Mouse (Mus musculus) thymus, postnatal 0 days (tissue): ENCODE data around the gene Nop58. TPM values are rescaled to one million over a fixed set of nuclear protein-coding genes. Genes with fewer than 3 reads are reported as not detected.
"Not testable (repeated sequence)": the region's sequence is repeated elsewhere in the genome, so short reads cannot be mapped to it uniquely, and the experiment has no call there.

Experiments used
- DNase-seq: peaks from one replicate; pipeline ENCODE4 v3.0.0-alpha.2; 2015; ENCODE audit warnings: low spot score
- polyA plus RNA-seq: library from polyadenylated mRNA; unstranded; fragments of >200 nt; fragmentation: Nextera tagmentation; extraction: Ambion mirVana; gene quantifications from 2 replicates; pipeline ENCODE4 v1.2.1, GENCODE M21; 2015

The Nop58 gene
- 251 and 273 TPM in 2 replicates for polyA plus RNA-seq

DNA sequence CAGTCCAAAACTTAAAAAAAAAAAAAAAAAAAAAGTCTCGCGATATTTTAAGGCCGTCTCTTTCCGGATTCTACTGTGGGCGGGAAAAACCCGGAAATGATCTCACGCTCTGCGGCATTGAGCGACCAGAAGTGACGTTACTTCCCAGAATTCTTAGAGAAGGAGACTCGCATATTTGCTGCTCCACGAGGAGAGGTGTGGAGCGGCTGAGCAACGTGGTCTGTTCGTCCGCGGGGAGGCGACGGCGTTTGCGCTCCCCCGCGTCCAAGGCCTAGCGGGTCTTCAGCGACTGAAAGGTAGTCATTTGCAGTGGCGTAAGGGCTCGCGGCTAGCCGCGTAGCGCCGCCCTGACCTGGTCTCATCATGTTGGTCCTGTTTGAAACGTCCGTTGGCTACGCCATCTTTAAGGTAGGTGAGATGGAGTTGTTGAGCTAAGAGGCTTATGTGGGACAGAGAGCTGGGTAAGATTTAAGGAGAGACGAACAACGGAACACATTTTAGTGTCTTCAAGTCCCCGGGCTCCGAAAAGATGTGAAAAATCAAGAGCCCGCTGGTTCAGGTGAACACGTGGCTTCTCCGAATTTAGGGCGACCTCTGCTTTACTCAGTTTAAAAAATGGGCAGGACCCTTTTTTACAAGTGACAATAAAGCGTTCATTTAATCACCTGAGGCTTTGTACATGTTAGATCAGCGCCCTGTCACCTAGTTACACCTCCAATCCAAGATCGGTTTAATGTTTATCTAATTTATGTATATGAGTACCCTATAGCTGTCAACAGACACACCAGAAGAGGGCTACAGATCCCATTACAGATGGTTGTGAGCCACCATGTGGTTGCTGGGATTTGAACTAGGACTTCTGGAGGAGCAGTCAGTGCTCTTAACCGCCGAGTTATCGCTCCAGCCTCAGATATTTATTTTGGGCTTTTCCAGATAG, at the start of gene Nop58:
Gene Nop58, plus strand, starts transcription at position 153 of the 937 bp plus-strand sequence.
- peak; percentile 96 for DNase-seq

DNA sequence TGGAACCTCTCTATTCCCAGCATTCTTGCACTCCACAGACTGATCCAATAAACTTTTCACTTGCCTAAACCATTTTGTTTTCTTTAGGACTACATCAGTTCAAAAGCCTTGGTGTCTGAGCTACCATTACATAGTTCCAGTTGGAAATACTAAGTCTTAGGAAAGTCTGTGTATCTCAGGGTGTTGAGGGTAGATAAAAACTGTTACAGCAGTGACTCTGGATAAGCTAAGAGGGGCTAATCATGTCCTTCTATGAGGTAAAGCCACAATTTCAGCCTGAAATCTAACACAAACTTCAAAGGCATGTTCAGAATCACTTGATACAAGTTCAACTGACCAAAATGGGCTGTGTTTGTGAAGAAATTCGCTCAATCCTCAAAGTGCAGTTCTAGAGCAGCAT, 48.4 kb upstream of the Nop58 start:
- no peak for DNase-seq

DNA sequence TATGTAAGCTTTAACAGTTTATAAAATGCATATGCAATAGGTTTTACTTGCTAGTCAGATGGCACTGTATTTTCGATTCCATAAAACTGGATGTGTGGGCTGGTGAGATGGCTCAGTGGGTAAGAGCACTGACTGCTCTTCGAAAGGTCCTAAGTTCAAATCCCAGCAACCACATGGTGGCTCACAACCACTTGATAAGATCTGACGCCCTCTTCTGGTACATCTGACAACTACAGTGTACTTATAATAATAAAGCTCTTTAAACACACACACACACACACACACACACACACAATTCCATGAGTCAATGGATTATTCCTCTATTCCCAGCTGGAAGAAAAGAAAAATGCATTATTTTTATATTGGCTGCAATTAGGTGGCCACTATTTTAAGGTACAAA, 46.4 kb upstream of the Nop58 start:
- no peak for DNase-seq

DNA sequence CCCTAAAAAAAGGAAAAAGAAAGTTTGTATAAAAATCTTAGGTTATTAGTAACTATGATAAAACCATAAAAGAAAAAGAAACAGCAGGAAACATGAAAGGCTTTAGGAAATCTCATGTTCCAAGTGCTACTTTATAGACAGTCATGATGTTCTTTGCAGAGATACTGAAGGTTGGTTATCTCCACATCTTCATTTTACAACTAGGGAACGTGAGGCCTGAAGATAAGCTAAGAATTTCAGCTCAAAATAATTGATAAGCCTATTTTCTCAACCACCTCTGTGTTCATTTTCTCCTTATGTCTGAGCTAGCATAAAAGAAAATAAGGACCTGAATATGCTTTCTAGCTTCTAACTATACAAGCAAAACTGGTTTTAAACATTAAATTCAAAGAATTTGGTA, 42.3 kb upstream of the Nop58 start:
- DNase-seq: no peak

DNA sequence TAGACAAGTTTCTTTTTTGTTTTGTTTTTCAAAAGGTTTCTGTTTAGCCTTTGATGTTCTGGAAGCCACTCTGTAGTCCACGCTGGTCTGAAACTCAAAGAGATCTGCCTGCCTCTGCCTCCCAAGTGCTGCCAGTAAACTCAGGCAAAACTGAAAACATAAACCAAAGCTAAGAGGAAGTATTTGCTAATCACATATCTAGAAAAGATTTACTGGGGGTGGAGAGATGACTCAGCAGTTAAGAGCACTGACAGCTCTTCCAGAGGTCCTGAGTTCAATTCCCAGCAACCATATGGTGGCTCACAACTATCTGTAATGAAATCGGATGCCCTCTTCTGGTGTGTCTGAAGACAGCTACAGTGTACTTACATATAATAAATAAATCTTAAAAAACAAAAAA, 38.3 kb upstream of the Nop58 start:
- DNase-seq: not testable (repeated sequence)

DNA sequence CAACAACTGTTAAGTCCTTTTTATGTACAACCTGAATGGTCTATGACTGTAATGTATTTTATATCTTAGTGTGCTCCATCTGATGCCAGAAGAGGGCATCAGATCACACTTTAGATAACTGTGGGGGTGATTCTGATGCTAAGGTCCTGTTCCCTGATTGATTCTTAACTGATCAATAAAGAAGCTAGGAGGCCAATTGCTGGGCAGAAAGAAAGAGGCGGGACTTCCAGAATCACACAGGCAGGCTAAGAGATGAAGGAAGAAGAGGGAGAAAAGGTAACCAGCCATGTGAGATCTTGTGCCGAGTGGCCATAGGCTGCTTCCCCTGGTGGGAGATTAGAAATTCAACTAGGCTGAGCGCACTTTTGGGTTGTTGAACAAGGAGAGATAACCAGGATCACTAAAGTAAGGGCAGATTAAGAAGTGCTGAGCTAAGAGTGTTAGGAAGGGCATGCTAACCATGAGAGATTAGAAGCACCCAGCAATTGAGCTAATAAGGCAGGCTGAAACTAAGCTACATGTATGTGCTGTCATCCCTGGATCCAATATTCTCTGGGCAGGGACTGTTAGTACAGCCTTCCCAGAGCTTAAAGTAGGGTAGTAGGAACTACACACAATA, 33.5 kb upstream of the Nop58 start:
- no peak for DNase-seq

DNA sequence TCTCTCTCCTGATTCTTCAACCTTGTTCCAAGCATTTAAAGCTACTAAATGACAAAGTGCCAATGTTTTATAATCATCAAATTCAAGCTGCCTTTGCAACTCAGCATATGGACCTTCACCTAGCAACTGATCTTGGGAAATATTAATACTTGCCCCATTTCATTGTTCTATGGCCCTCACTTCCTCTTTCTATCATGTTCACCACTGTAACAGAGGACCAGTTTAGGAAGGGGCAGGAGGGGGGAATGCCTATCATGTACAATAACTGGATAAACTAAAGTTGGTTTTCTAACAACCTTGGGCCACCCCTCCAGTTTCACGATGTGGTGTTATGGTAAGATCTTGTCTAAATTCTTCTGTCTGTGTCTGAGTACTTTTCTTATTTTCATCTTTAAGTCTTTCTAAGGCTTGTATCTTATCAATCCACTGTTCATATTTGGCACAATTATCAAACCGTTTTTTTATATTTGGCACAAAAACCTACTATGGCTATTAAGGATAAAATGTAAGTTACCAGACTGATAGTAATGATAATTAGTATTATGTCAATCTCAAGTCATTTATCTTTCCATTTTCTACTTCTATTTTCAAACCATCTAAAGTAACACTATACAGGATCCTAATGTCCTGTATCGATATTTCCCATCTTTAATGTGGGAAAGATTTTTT, 31.4 kb upstream of the Nop58 start:
- DNase-seq: no peak

DNA sequence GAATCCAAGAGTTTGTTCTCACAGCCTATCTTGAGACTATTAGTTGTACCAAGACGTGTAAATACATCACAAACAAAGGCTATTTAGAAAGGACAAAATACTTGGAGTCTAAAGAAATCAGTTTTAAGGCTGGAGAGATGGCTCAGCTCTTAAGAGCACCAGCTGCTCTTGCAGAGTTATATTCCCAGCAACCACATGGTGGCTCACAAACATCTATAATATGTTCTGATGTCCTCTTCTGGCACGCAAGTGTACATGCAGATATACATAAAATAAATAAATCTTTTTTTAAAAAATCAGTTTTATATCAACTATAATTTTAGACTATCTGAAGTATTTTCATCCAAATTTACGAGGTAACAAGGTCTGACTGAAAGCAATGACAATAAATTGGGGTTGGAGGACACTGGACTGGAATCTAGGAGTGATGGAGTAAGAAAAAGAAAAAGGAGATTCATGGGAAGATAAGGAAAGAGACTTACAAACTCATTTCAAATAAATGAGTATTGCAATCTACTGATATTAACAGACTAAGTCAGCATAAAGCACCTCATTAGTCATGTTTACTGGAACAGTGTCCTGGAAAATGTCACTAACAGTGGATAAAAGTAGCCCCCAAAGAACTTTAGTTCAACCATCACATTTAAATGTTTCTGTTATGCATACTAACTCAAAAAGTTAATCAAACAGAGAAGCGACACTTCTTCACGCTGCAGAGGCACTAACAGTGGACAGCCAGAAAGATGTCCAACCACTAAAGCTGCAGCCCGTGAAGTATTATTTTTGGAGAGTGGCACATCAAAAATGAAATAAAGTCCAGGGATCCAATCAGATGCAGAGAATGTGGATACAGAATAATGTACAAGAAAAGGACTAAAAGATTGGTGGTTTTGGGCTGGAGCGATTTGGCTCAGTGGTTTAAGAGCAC, 28.3 kb upstream of the Nop58 start:
- no peak for DNase-seq

DNA sequence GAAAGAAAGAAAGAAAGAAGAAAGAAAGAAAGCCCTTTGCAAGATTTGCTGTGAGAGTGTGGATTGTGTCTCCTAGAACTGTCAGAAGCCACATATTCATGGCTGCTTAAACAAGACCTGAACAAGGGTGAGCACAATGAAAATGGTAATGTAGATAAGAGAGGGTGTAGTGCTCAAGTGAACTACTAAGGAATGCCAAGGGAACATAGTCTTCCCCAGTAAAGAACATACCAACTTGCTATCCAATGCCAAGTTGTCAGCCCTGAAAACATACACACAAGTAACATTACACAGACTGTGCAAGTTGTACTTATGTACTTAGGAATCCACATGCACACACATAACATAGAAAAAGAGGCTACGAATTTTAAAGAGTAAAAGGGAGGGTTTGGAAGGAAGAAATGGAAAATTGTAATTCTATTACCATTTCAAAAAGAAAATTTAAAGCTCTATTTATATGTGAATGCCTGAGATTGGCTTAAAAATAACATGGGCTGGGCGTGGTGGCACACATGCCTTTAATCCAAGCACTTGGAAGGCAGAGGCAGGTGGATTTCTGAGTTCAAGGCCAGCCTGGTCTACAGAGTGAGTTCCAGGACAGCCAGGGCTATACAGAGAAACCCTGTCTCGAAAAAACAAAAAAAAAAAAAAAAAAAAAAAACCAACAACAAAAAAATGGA, 21.2 kb upstream of the Nop58 start:
- no peak for DNase-seq

DNA sequence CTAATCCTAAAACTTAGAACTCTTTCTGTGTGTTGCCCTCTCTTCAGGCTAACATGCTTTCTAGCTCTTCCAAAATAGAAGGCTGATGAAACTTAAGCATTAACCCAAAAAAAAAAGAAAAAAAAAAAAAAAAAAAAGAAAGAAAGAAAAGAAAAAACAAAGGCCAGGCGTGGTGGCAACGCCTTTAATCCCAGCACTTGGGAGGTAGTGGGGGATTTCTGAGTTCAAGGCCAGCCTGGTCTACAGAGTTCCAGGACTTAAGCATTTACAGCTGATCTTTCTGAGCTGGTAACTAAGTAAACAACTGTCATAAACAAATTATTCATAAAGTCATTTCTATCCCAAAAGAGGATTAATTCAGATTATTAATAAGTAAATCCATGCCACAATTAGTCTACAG, 15.9 kb upstream of the Nop58 start:
- no peak for DNase-seq

DNA sequence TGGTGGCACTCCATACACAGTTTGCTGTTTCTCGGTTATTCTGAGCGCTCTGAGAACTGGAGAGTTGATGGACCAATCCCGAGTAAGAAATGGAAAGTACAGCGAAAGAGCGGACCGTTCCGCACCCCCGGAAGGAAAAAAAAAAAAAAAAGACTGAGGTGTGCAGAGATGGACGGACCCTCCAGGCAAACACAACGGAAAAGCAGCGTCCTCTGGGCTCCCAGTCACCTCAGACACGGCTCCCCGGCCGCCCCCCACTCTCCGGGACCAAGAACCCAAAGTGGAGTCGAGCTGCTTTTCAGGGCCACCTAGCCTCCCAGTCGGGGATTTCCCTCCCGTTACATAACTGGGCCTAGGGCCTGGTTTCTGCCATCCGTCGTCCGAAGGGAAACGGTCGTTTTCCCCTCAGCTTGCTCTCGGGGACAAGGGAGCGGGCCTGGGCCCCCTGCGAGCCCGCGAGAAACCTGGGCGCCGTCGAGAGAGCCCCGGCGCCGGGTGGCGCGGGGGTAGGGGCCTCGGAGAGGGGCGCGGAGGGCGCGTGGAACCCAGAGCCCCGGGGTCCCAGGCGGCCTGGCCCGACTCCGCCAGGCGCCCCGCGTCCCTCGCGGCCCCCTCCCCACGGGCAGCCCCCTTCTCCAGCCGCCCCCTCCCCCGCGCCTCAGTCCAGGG, 14.7 kb upstream of the Nop58 start:
- peak; percentile 41 for DNase-seq

DNA sequence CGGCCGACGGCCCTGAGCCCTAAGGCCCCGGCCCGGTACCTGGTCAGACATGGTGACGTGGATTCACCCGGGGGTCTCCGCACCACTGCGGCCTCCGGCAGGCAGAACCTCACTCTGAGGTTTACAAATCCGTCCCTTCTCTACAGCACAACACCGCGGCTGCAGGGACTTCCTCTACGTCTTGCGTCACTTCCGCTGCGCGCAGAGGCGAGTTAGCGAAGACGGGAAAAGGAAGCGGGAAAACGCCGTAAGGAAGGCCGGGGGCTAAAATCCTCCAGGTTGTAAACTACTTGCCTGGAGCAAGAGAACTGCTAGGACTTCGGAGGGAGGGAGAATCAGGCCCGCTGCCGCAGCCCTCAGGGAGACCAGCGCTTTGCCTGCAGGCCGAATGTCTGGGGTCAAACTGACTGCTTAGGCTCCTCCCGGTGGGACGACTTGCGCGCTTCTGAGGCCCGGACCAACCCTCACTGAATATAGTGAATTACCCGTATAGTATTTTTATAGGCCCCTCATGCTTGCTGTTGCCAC, 14.1 kb upstream of the Nop58 start, which contains the start of gene Sumo1:
Gene Sumo1, minus strand, starts transcription at position 194 of the 528 bp plus-strand sequence.
- peak; percentile 90 for DNase-seq

DNA sequence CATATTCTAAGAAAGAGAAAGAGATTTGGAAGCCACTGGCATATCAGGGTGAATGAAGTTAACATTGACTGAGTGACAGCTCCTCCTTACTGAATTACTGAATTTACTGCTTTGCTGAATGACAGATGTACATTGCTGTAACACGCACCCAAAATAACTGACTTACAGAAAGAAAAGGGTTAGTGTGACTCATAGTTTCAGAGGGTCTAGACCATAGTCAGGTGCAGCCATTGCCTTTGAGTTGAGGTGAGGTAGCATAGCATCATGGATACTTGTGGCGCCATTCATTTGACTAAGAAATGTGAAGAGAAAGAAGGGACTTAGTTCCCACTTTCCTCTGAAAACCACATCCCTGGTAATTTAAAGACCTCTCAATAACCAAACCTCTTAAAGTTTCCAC, 11.1 kb upstream of the Nop58 start:
- DNase-seq: no peak

DNA sequence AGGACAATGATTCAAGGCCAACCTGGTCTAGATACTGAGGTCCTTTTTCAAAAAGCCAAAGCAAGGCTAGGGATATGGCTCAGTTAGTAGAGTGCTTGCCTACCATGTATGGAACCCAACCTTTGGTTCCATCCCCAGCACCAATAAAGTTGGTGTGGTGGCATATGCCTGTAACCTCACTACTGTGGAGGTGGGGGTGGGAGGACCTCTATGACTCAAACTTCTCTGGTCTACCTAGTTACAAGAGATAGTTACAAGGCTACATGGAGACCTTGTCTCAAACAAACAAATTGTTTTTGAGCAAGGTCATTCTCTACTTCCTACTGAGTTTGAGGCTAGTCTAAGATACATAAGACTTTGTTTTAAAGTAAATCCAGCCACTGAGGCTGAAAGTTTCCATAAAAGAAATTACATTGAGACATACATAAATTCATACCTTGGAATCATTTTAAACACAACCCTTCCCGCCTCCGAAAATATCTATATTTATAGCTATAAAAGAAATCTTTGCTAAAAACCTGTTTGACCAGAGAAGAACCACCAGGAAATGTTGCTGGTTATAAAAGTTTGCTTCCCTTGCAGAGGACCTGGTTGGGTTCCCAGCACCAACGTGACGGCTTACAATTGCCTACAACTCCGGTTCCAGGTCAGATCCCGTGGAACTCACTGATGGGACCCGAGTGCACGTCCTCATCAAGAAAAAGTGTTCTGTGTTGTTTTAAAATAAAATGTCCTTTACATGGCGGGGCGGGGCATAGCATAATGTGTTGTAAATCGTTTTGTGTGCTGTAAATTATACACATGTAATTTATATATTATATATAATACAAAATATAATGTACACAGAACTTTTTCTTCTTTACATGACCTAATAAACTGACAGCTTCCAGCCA, 599 bp upstream of the Nop58 start:
- DNase-seq: no peak

DNA sequence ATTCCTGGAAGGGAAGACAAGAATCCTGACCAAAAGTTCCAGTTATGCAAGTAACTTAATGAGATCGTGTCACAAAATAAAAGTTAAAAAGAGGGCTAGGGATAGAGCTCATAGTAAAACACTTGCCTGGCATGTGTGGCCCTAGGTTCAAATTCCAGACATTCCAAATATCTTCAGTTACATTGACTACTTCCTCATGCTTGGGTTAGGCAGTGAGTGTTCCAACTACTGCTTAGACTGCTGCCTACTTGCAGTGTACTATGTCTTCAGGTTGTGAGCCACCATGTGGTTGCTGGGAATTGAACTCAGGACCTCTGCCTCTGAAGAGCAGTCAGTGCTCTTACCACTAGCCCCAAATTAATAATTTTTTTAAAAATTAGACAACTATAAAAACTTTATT, 2.7 kb downstream of the Nop58 start:
- DNase-seq: no peak

DNA sequence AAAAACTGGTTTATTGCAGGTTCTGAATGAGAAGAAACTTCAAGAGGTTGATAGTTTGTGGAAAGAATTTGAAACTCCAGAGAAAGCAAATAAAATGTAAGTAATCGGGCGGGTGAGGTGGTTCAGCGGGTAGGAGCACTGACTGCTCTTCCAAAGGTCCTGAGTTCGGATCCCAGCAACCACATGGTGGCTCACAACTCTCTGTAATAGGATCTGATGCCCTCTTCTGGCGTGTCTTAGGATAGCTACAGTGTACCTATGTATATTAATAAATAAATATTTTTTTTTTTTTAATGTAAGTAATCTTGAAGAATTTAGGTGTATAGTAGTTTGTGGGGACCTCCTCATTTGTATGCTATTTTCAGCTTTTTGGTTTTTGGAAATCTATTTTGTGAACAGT, 5.7 kb downstream of the Nop58 start:
- DNase-seq: no peak

DNA sequence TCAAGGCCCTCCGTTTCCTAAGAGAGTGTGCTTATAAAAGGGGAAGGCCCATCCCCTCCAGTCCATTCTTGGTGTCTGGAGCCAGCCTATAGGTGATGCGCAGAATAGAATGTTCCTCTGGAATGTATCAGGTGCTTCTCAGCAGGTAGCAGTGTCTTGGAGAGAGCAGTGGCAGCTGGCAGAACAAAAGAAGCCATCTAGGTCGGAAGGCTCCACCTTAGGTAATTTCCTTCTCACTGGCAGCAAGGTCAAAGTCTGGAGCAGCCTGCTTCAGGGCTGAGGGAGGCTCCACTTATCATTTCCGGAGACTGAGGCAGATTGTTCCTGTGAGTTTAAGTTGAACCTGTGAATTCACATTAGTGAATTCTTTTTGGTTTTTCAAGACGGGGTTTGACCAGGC, 13.0 kb downstream of the Nop58 start:
- DNase-seq: no peak

DNA sequence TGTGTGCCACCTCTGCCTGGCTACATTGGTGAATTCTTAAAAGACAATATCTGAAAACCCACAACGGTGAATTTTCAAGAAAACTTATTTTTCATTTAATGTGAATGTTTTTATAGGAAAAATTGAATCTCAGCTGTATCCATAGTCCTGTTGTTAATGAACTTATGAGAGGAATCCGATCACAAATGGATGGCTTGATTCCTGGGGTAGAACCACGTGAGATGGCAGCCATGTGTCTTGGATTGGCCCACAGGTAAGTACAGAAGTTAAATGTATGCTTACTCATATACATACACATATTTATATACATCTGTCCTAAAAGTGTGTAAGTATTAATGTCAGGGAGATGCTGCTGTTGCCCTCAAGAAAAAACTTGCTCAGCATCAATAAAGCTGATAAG, 13.4 kb downstream of the Nop58 start:
- no peak for DNase-seq

DNA sequence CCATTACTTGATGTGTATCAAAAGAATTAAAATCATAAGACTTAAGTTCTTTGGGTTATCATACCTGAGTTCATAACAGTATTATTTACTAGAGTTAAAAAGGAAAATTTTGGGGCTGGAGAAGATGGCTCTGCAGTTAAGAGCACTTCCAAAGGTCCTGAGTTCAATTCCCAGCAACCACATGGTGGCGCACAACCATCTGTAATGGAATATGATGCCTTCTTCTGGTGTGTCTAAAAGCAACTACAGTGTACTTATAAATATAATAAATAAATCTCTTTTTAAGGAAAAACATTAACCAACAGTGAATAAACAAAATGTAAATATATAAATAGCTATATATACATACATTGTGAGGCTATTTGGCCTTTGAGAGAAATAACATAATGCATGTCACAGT, 17.0 kb downstream of the Nop58 start:
- DNase-seq: no peak
